Mouse (Mus musculus): ENCODE measurements at regions not wholly inside any gene's neighbourhood (a gene's known extent, or its start where the extent isn't known, plus 50 kb on each side); places are given as distances from the start of the nearest gene placed in this dataset.
"Not testable (repeated sequence)": the region's sequence is repeated elsewhere in the genome, so short reads cannot be mapped to it uniquely, and the experiment has no call there.

DNA sequence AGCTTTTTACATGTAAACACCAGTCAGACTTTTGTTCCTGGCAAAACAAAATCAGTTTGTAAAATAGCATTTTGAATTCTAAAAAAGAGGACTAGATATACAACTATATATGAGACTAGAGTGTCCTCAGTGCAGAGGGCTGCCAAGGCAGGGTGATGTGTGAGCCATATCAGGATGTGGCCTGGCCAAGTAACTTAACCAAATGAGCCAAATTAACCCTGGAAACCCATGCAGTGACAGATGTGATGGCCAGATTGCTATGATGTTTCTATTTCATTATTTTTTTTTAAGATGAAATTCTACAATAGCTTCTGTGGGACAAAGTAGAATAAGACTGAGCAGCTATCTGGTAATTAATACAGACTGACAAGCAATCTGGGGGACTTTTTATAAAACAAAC lies 181.8 kb downstream of the Nova1 start:
- DNase-seq, result peak in 1 of 2 experiments; percentile 32

DNA sequence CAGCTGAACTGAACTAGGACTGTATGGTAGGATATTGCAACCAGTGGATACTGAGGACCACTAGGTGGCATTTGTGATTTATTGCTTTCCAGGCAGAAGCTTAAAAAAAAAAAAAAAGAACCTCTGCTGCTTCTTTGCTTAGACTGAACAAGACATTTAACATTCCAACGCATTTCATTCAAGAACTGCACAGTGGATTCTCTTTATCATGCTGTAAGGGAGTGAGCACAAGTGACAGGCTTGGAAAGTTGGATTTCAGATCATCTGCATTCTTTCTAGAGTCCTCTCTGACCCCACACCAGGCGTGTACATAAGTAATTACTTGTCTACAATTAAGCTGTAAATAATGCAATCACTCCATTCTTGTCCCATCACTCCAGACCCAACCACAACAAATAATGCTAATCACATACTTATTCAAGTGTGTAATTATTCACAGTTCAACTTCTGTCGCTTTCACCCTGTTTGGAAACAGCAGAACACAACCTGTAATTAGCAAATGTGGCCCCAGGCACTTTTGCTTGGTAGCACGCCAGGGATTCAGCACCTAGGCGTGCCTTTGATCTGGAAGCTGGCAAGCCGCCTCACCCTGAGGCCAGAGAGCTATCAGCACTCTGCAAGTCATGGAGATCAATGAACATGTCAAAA lies 183.5 kb downstream of the Nova1 start:
- peak; percentile 83 for DNase-seq

GRCm38 (mm10) chr12:46634771-46635124 lies 184.0 kb downstream of the Nova1 start:
- DNase-seq, result no peak

GRCm38 (mm10) chr12:46632384-46632783 lies 186.3 kb downstream of the Nova1 start:
- not testable (repeated sequence) for DNase-seq

DNA sequence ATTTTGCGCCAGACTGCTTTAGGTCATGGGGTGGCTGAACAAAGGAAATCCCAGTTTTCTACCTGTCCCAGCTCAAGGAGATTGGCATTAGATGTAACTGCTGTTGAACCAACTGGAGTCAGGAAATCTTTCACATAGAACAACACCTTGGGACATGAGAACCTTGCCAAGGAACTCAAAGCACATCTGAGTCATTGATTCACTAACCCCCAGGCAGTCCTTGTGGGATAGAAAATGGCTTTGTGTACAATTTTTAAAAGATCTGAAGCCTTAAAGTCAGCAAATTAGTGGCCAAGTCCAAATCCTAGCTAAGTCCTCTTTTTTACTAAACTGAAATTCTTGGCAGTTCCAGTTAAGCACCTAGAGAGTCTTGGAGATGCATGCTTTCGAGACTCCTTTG lies 191.4 kb downstream of the Nova1 start:
- no peak for DNase-seq

GRCm38 (mm10) chr12:46611439-46611838 lies 207.3 kb downstream of the Nova1 start:
- DNase-seq, result no peak

- peak; percentile 42 to 44 for DNase-seq
Measured at GRCm38 (mm10) chr12:46609580-46610311, 209.0 kb downstream of the Nova1 start.

GRCm38 (mm10) chr12:46608290-46608910 lies 210.3 kb downstream of the Nova1 start:
- peak; percentile 16 to 36 for DNase-seq

DNA sequence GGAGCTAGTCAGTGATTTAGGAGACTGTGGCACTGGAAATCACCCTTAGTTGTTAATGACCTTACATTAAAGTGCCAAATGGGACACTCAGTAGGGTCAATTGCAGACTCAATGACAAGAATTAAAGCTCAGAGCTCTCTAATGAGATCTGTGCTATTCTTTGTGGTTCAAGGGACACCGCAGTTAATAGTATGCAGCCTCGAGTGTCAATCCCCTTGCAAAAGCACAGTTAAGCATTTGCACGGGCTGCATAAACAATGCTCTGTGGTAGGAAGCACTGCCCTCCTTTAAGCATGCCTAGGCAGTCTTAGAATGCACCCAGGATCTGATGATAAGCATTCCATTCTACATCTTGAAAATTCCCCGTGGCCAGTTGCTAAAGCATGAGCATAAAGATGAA lies 221.5 kb downstream of the Nova1 start:
- DNase-seq, result no peak

DNA sequence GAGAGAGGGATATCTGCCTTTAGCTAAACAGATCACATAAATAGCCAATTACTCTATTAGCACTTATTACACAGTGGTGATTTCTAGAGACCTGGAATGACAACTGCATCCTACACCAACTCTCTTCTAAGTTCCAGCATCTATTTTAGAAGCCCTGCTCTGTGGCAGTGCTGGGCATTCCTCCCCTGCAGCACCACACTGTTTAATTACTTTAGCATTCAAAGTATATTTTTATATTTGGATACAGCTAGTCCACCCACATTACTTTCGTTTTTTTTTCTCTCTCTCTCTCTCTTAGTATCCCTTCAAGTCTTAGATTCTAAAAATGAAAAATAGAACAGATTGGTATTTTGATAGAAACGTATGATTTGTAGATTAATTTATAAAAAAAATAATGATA lies 250.1 kb downstream of the Nova1 start:
- no peak for DNase-seq

DNA sequence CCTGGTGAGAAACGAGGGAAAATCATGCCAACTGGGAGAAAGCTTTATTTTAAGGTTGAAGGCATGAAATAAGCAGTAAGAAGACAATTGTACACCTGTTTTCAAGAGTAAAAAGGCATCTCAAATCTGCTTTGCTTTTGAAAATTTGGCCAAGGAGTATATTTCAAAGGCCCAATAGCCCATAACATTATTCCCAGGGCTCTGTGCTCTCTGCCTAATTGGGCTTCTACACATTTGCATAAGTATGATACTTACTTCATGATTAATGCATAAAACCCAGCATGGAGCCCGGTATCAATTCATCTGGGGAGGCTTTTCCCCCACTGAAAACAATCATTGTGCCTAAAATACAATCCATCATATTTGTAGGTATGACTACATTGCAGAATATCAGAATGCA lies 252.4 kb downstream of the Nova1 start:
- DNase-seq, result peak in 1 of 2 experiments; percentile 8

GRCm38 (mm10) chr12:46520942-46521341 lies 297.8 kb downstream of the Nova1 start:
- DNase-seq, result peak in 1 of 2 experiments; percentile 2

DNA sequence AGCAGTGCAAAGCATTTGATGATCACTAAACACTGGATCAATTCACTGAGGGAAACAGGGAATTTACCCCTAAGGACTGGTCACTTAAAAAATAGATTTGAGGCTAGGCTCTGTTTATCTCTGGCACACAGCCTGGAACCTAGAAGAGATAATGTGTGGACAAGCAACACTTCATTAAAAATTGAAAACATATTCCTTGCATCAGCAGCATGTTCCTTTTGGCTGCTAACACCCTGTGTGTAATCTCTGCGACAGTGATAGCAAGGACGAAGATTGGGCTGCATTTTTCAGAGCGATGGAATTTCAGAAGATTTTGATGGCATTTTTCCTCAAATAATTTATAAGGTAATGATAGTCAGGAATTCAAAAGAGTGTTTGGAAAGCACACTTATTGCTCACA lies 310.9 kb downstream of the Nova1 start:
- no peak for DNase-seq

DNA sequence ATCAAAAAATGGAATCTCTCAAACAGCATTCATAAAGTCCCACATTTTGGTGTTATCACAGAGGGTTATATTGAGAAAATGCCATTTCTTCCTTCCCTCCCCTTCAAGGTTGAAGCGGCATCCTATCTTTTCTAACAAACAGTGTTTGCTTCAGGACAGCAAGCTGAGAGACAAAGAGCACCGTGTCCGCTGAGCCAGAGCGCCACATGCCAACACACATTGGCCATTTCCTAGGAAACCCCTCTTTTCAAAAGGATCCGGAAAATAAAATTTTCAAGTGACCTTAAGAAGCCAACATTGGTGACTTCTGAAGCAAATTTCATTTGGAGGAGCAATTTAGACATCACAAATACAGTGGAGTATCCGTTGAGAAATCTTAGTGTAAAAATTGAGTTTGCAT lies 326.3 kb downstream of the Nova1 start:
- peak in 1 of 2 experiments; percentile 2 for DNase-seq

GRCm38 (mm10) chr12:46450888-46451287 lies 367.8 kb downstream of the Nova1 start:
- DNase-seq, result no peak

DNA sequence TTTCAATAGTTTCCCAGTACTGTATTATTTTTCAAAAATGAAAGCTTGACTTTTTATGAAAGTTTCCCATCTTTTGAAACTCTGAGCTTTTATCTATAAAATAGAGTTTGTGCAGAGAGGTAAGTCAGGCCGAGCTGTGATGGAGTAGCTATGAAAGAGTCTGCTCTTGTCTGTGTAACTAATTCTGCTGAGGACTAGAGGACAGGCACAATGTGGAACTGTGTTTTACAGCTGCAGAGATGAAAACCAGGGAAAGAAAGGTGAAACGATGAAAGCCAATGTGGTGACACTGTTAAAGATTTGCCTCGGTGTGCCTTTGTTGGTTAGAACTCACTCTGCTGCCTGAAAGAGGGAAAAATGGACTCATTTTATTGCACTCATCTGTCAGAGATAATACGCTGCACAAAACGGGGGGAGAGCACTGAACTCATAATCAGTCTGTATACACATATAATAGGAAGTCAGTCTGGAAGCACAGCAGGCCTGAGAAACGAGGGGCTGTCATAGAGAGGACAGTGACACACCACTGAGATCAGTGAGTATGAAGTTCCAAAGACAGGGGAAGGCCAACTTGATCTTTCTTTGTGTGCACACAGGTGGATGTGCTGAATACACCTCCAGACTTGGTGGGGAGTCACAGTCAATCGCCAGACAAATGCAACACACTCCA lies 373.9 kb downstream of the Nova1 start:
- DNase-seq, result no peak

DNA sequence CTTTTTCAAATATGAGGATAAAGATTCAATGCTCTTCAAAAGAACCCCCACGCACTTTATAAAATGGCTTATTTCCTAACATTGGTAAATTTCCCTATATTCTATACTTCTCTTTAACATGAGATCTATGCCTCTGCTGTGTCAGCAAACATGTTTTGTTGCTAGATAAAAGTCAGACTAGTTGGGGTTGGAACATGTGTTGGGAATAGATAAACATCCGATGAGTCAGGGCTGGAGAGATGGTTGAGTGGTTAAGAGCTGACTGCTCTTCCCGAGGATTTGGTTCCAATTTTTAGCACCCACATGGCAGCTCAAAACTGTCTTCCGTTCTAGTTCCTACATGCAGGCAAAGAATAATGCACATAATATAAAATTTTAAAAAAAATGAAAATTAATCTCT lies 399.1 kb downstream of the Nova1 start:
- no peak for DNase-seq

DNA sequence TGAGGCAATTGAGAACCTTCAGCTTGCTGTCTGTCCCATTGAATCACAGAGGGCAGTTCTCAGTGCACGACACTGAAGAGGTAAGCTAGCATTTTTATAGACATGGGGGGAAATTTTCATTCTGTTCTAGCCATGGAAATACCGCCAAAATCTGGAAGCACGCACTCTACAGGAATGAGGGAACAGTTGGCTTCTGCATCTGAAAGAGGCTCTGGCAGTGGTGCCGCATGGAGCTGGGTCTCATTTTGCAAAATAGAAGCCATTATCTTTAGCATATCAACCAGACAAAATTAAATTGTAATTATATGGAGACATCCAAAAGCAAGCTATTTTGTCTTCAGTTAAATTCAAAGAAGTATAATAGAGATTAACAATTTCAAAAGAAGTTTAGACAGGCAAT lies 399.7 kb downstream of the Nova1 start:
- peak in 1 of 2 experiments; percentile 28 for DNase-seq

GRCm38 (mm10) chr12:46416765-46417404 lies 401.8 kb downstream of the Nova1 start:
- peak in 1 of 2 experiments; percentile 23 for DNase-seq

DNA sequence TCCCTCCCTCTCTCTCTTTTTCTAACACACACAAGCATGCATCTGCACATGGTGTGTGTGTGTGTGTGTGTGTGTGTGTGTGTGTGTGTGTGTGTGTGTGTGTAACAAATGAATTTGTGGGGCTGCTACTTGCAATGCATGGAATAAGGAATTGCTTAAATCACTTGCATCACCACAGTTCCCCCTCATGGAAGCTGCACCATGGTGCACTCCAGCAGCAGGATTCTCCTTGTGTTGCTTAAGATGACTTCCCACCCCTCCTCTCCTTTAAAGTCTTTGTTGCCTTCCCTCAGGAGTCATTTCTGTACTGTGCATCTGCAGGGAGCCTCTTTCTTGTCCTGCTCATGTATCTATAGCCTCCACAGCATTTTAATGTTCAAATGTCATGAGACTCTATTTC lies 402.5 kb downstream of the Nova1 start:
- DNase-seq, result no peak

DNA sequence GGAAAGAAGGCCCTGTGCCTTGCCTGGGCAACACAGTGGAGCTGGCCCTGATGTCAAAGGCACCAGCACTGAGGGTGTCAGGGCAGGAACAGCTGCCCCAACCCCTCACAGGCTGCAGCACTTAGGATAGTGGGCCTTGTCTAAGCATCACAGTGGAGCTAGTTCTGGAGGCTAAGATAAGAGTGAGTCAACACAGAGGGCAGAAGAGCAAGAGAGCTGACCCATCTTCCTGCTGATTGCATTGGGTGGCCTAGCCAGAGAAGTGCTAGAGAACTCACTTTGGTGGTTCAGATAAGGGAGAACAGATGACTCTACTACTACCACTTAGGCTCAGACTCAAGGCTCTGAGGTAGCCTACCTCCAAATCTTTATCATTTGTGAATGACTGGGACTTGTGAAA lies 413.1 kb downstream of the Nova1 start:
- no peak for DNase-seq

GRCm38 (mm10) chr12:46399653-46399975 lies 419.1 kb downstream of the Nova1 start:
- DNase-seq, result peak; percentile 51 to 52

Measured in cerebellum, postnatal 14 days (tissue).